Mouse (Mus musculus): ENCODE measurements around the gene Fitm1. TPM values are rescaled to one million over a fixed set of nuclear protein-coding genes. Genes with fewer than 3 reads are reported as not detected.

Gene Fitm1
- polyA plus RNA-seq, 1 experiment from 2014 or later, result 4.7 TPM

DNA sequence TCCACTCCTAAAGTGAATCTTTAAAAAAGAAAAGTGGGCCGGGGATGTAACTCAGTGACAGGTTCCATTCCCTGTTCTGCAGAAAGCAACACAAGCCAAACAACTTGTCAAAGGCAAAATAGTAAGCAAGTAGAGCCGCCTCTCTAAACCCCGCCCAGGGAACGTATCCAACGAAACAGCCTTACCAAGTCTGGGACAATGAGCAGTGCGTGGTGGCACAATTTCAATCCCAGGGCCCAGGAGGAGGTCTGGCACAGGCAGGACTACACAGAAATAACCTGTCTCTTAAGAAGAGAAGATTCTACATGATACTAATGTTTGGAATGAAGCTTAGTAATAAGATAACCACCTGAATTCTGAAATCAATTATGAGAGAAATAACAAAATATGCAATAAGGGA lies 25.2 kb upstream of the Fitm1 start:
- H3K27ac ChIP-seq (ENCODE audit: low read depth, low read length), result no peak overlapping the region
- 86% methylated on average over 6 of the region's 6 CpGs for WGBS
- no peaks in the 10 kb centered on the region for H3K4me1 ChIP-seq (ENCODE audit: control insufficient read depth, insufficient read depth, low read length)
- H3K9me3 ChIP-seq (ENCODE audit: control insufficient read depth, low read length), result no peaks in the 10 kb centered on the region
- no peak overlapping the region for H3K9ac ChIP-seq (ENCODE audit: low read length)
- H3K4me3 ChIP-seq (ENCODE audit: low read depth, low read length), result no peak overlapping the region
- H3K27me3 ChIP-seq (ENCODE audit: control insufficient read depth, insufficient read depth, low read length), result no peaks in the 10 kb centered on the region
- ATAC-seq (ENCODE audit: insufficient read depth, low FRiP score, low TSS enrichment), result no peak
- no peaks in the 10 kb centered on the region for H3K36me3 ChIP-seq (ENCODE audit: control insufficient read depth, insufficient read depth, low read length)
- DNase-seq (ENCODE audit: low spot score), result no peak
- H3K4me2 ChIP-seq (ENCODE audit: low read depth), result no peak overlapping the region

GRCm38 (mm10) chr14:55551347-55551746 lies 24.1 kb upstream of the Fitm1 start:
- Histone ChIP-seq H3K9ac (ENCODE audit: low read length) (no peak overlapping the region), H3K4me1 (ENCODE audit: control insufficient read depth, insufficient read depth, low read length) (no peaks in the 10 kb centered on the region), H3K4me2 (ENCODE audit: low read depth) (no peak overlapping the region), H3K27ac (ENCODE audit: low read depth, low read length) (no peak overlapping the region), H3K27me3 (ENCODE audit: control insufficient read depth, insufficient read depth, low read length) (no peaks in the 10 kb centered on the region), H3K4me3 (ENCODE audit: low read depth, low read length) (no peak overlapping the region), H3K9me3 (ENCODE audit: control insufficient read depth, low read length) (no peaks in the 10 kb centered on the region), H3K36me3 (ENCODE audit: control insufficient read depth, insufficient read depth, low read length) (no peaks in the 10 kb centered on the region)
- ATAC-seq (ENCODE audit: insufficient read depth, low FRiP score, low TSS enrichment) (no peak), DNase-seq (ENCODE audit: low spot score) (no peak)
- WGBS, result 59% methylated on average over 5 of the region's 5 CpGs

GRCm38 (mm10) chr14:55551794-55552193 lies 23.6 kb upstream of the Fitm1 start:
- H3K9me3 ChIP-seq (ENCODE audit: control insufficient read depth, low read length), result no peaks in the 10 kb centered on the region
- H3K4me2 ChIP-seq (ENCODE audit: low read depth), result no peak overlapping the region
- no peak overlapping the region for H3K4me3 ChIP-seq (ENCODE audit: low read depth, low read length)
- 95% methylated on average over 8 of the region's 8 CpGs for WGBS
- H3K9ac ChIP-seq (ENCODE audit: low read length), result no peak overlapping the region
- no peaks in the 10 kb centered on the region for H3K27me3 ChIP-seq (ENCODE audit: control insufficient read depth, insufficient read depth, low read length)
- H3K27ac ChIP-seq (ENCODE audit: low read depth, low read length), result no peak overlapping the region
- H3K36me3 ChIP-seq (ENCODE audit: control insufficient read depth, insufficient read depth, low read length), result no peaks in the 10 kb centered on the region
- DNase-seq (ENCODE audit: low spot score), result no peak
- H3K4me1 ChIP-seq (ENCODE audit: control insufficient read depth, insufficient read depth, low read length), result no peaks in the 10 kb centered on the region
- no peak for ATAC-seq (ENCODE audit: insufficient read depth, low FRiP score, low TSS enrichment)

DNA sequence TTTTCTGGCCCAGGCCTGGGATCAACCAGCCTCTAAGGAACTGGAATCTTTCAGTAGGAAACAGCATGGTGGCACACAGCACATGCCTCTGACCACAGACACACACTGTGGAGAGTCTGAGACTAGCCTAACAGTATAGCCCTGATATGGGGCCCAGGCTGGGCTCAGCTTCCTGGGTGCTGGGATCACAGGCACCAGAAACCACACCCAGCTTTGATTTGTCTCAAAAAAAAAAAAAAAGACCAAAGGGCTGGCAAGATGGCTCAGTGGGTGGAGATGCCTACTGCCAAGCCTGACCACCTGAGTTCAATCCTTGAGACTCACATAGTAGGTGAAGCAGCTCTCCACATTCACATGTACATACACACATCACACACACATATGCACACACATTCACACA lies 20.8 kb upstream of the Fitm1 start:
- no peaks in the 10 kb centered on the region for H3K9me3 ChIP-seq (ENCODE audit: control insufficient read depth, low read length)
- H3K4me2 ChIP-seq (ENCODE audit: low read depth), result no peak overlapping the region
- no peak overlapping the region for H3K9ac ChIP-seq (ENCODE audit: low read length)
- H3K27me3 ChIP-seq (ENCODE audit: control insufficient read depth, insufficient read depth, low read length), result no peaks in the 10 kb centered on the region
- no peak for ATAC-seq (ENCODE audit: insufficient read depth, low FRiP score, low TSS enrichment)
- no peaks in the 10 kb centered on the region for H3K36me3 ChIP-seq (ENCODE audit: control insufficient read depth, insufficient read depth, low read length)
- no peaks in the 10 kb centered on the region for H3K4me1 ChIP-seq (ENCODE audit: control insufficient read depth, insufficient read depth, low read length)
- no peak for DNase-seq (ENCODE audit: low spot score)
- no peak overlapping the region for H3K4me3 ChIP-seq (ENCODE audit: low read depth, low read length)
- H3K27ac ChIP-seq (ENCODE audit: low read depth, low read length), result no peak overlapping the region

- WGBS, result 82% methylated on average over 3 of the region's 3 CpGs
- H3K27me3 ChIP-seq (ENCODE audit: control insufficient read depth, insufficient read depth, low read length), result no peaks in the 10 kb centered on the region
- H3K4me2 ChIP-seq (ENCODE audit: low read depth), result no peak overlapping the region
- ATAC-seq (ENCODE audit: insufficient read depth, low FRiP score, low TSS enrichment) (no peak), DNase-seq (ENCODE audit: low spot score) (no peak)
- H3K9ac ChIP-seq (ENCODE audit: low read length), result no peak overlapping the region
- no peaks in the 10 kb centered on the region for H3K4me1 ChIP-seq (ENCODE audit: control insufficient read depth, insufficient read depth, low read length)
- H3K9me3 ChIP-seq (ENCODE audit: control insufficient read depth, low read length), result no peaks in the 10 kb centered on the region
- no peak overlapping the region for H3K4me3 ChIP-seq (ENCODE audit: low read depth, low read length)
- no peak overlapping the region for H3K27ac ChIP-seq (ENCODE audit: low read depth, low read length)
- no peaks in the 10 kb centered on the region for H3K36me3 ChIP-seq (ENCODE audit: control insufficient read depth, insufficient read depth, low read length)
These were observed 19.6 kb upstream of the Fitm1 start for GRCm38 (mm10) chr14:55555788-55556187.

DNA sequence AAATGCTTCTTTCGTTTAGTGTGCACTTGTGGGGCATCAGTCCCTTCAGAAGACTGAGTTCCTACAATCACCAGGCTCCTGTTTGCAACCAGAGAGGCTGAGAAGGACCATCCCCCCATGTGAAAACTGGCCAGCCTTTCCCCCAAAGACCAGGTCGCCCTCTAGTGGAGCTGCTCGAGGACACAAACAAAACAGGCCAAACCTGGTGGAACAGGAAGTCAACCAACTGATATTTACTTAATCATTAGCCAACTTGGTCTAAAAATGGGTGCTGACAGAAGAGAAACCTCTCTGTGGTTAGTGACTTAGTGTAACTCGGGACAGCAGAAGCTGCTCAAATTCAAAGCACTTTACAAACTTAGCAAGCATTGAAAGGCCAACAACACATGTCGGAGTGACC lies 18.4 kb upstream of the Fitm1 start:
- H3K27me3 ChIP-seq (ENCODE audit: control insufficient read depth, insufficient read depth, low read length), result no peaks in the 10 kb centered on the region
- peaks cover 5% of the 10 kb centered on the region; the same call in 1 of the 2 replicates for H3K4me1 ChIP-seq (ENCODE audit: control insufficient read depth, insufficient read depth, low read length)
- no peak overlapping the region for H3K4me3 ChIP-seq (ENCODE audit: low read depth, low read length)
- ATAC-seq (ENCODE audit: insufficient read depth, low FRiP score, low TSS enrichment), result no peak
- 26% methylated on average over 5 of the region's 5 CpGs for WGBS
- no peak overlapping the region for H3K9ac ChIP-seq (ENCODE audit: low read length)
- H3K27ac ChIP-seq (ENCODE audit: low read depth, low read length), result no peak overlapping the region
- no peaks in the 10 kb centered on the region for H3K36me3 ChIP-seq (ENCODE audit: control insufficient read depth, insufficient read depth, low read length)
- DNase-seq (ENCODE audit: low spot score), result peak; percentile 61
- H3K9me3 ChIP-seq (ENCODE audit: control insufficient read depth, low read length), result no peaks in the 10 kb centered on the region
- H3K4me2 ChIP-seq (ENCODE audit: low read depth), result no peak overlapping the region

DNA sequence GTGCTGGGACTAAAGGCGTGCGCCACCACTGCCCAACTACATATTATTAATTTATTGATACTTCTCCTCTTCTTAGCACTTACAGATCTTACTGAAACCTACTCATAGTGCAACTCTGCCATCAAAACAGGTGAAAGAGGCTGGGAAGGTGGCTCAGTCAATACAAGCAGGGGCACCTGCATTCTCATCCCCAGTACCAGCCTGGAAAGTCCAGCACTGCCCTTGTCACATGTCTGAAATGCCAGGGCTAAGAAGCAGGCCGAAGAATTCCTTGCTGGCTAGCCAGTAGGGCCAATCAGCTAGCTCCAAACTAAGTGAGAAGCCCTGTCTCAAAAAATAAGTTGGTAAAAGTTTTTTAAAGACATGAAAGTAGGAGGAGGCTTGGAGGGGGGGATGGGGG lies 17.8 kb upstream of the Fitm1 start:
- H3K4me2 ChIP-seq (ENCODE audit: low read depth), result no peak overlapping the region
- no peaks in the 10 kb centered on the region for H3K36me3 ChIP-seq (ENCODE audit: control insufficient read depth, insufficient read depth, low read length)
- no peaks in the 10 kb centered on the region for H3K9me3 ChIP-seq (ENCODE audit: control insufficient read depth, low read length)
- no peaks in the 10 kb centered on the region for H3K27me3 ChIP-seq (ENCODE audit: control insufficient read depth, insufficient read depth, low read length)
- WGBS, result 93% methylated on average over 3 of the region's 3 CpGs
- no peak for ATAC-seq (ENCODE audit: insufficient read depth, low FRiP score, low TSS enrichment)
- no peak overlapping the region for H3K4me3 ChIP-seq (ENCODE audit: low read depth, low read length)
- no peak for DNase-seq (ENCODE audit: low spot score)
- no peak overlapping the region for H3K27ac ChIP-seq (ENCODE audit: low read depth, low read length)
- no peak overlapping the region for H3K9ac ChIP-seq (ENCODE audit: low read length)
- peaks cover 5% of the 10 kb centered on the region; the same call in 1 of the 2 replicates for H3K4me1 ChIP-seq (ENCODE audit: control insufficient read depth, insufficient read depth, low read length)

- Histone ChIP-seq H3K4me3 (ENCODE audit: low read depth, low read length) (peak overlapping the region; percentile 42; the same call in 1 of the 2 replicates), H3K27ac (ENCODE audit: low read depth, low read length) (no peak overlapping the region)
- WGBS, result 59% methylated on average over 6 of the region's 6 CpGs
These were observed 16.5 kb upstream of the Fitm1 start for GRCm38 (mm10) chr14:55558740-55559448.

GRCm38 (mm10) chr14:55559799-55560201 lies 15.6 kb upstream of the Fitm1 start, which contains the start of gene Dcaf11:
Dcaf11 (plus strand) TSS chr14:55560006.
- peak; percentile 84 for ATAC-seq (ENCODE audit: insufficient read depth, low FRiP score, low TSS enrichment)
- peak; percentile 94 for DNase-seq (ENCODE audit: low spot score)
- peak within 1 kb of the TSS; percentile 89 for H3K27ac ChIP-seq (ENCODE audit: low read depth, low read length)
- under 1% methylated on average over 27 of the region's 27 CpGs for WGBS
- H3K36me3 ChIP-seq (ENCODE audit: control insufficient read depth, insufficient read depth, low read length), result peaks cover under 1% of the 10 kb centered on the region; the same call in 1 of the 2 replicates
- peak within 1 kb of the TSS; percentile 42 for H3K4me3 ChIP-seq (ENCODE audit: low read depth, low read length)
- H3K9ac ChIP-seq (ENCODE audit: low read length), result peak within 1 kb of the TSS; percentile 55
- H3K4me2 ChIP-seq (ENCODE audit: low read depth), result peak within 1 kb of the TSS; percentile 84
- H3K4me1 ChIP-seq (ENCODE audit: control insufficient read depth, insufficient read depth, low read length), result peaks cover 5% of the 10 kb centered on the region; the same call in 1 of the 2 replicates
- H3K9me3 ChIP-seq (ENCODE audit: control insufficient read depth, low read length), result no peaks in the 10 kb centered on the region
- no peaks in the 10 kb centered on the region for H3K27me3 ChIP-seq (ENCODE audit: control insufficient read depth, insufficient read depth, low read length)

More at GRCm38 (mm10) chr14:55558740-55559448, 16.5 kb upstream of the Fitm1 start:
- no peak for ATAC-seq (ENCODE audit: insufficient read depth, low FRiP score, low TSS enrichment)
- DNase-seq (ENCODE audit: low spot score), result no peak
- Histone ChIP-seq H3K9ac (ENCODE audit: low read length) (no peak overlapping the region), H3K36me3 (ENCODE audit: control insufficient read depth, insufficient read depth, low read length) (no peaks in the 10 kb centered on the region), H3K4me2 (ENCODE audit: low read depth) (peak overlapping the region; percentile 47), H3K27me3 (ENCODE audit: control insufficient read depth, insufficient read depth, low read length) (no peaks in the 10 kb centered on the region), H3K4me1 (ENCODE audit: control insufficient read depth, insufficient read depth, low read length) (peaks cover 5% of the 10 kb centered on the region; the same call in 1 of the 2 replicates), H3K9me3 (ENCODE audit: control insufficient read depth, low read length) (no peaks in the 10 kb centered on the region)
